Mouse (Mus musculus) thymus, adult 18-20 months (tissue): Measurements from ENCODE around the gene A930018P22Rik.
"Not testable (repeated sequence)": the region's sequence is repeated elsewhere in the genome, so short reads cannot be mapped to it uniquely, and the experiment has no call there.

Experiments used
- DNase-seq, 2 experiments: peaks; one replicate each; pipeline ENCODE4 v3.0.0; 2022; ENCODE audit warnings: mixed read lengths in 2 of 2

The A930018P22Rik gene

GRCm38 (mm10) chr2:104122505-104123378, at the start of gene A930018P22Rik:
Gene A930018P22Rik (plus strand): TSS chr2:104122769.
- peak; percentile 66 to 72 for DNase-seq

GRCm38 (mm10) chr2:104078285-104078684, 44.3 kb upstream of the A930018P22Rik start:
- not testable (repeated sequence) for DNase-seq

GRCm38 (mm10) chr2:104081436-104082050, 41.0 kb upstream of the A930018P22Rik start:
- not testable (repeated sequence) for DNase-seq

- no peak for DNase-seq
Measured at GRCm38 (mm10) chr2:104082474-104082873, 40.1 kb upstream of the A930018P22Rik start.

GRCm38 (mm10) chr2:104084027-104084426, 38.5 kb upstream of the A930018P22Rik start:
- not testable (repeated sequence) for DNase-seq

GRCm38 (mm10) chr2:104087562-104087961, 35.0 kb upstream of the A930018P22Rik start:
- not testable (repeated sequence) for DNase-seq

- DNase-seq = no peak
Measured at GRCm38 (mm10) chr2:104093305-104093704, 29.3 kb upstream of the A930018P22Rik start.

- peak; percentile 8 to 20 for DNase-seq
Measured at GRCm38 (mm10) chr2:104095741-104096213, 26.8 kb upstream of the A930018P22Rik start, which contains the start of gene Cd59a. Gene Cd59a (plus strand): TSS chr2:104095801.

- DNase-seq = no peak
Measured at GRCm38 (mm10) chr2:104096256-104096655, 26.3 kb upstream of the A930018P22Rik start.

GRCm38 (mm10) chr2:104096796-104097195, 25.8 kb upstream of the A930018P22Rik start:
- DNase-seq = not testable (repeated sequence)

- DNase-seq = not testable (repeated sequence)
Measured at GRCm38 (mm10) chr2:104097396-104097795, 25.2 kb upstream of the A930018P22Rik start.

- no peak for DNase-seq
Measured at GRCm38 (mm10) chr2:104098529-104099230, 23.9 kb upstream of the A930018P22Rik start.

GRCm38 (mm10) chr2:104099231-104099585, 23.4 kb upstream of the A930018P22Rik start:
- DNase-seq = no peak

GRCm38 (mm10) chr2:104099946-104100345, 22.6 kb upstream of the A930018P22Rik start:
- no peak for DNase-seq

GRCm38 (mm10) chr2:104104800-104105199, 17.8 kb upstream of the A930018P22Rik start:
- DNase-seq = no peak

- not testable (repeated sequence) for DNase-seq
Measured at GRCm38 (mm10) chr2:104109021-104109420, 13.5 kb upstream of the A930018P22Rik start.

GRCm38 (mm10) chr2:104109528-104109927, 13.0 kb upstream of the A930018P22Rik start:
- DNase-seq = no peak

- no peak for DNase-seq
Measured at GRCm38 (mm10) chr2:104110031-104110430, 12.5 kb upstream of the A930018P22Rik start.

GRCm38 (mm10) chr2:104111170-104111797, 11.3 kb upstream of the A930018P22Rik start:
- DNase-seq = not testable (repeated sequence)

GRCm38 (mm10) chr2:104113563-104113962, 9.0 kb upstream of the A930018P22Rik start:
- DNase-seq = not testable (repeated sequence)

- no peak for DNase-seq
Measured at GRCm38 (mm10) chr2:104114898-104115297, 7.7 kb upstream of the A930018P22Rik start.

- DNase-seq = not testable (repeated sequence)
Measured at GRCm38 (mm10) chr2:104117173-104117572, 5.4 kb upstream of the A930018P22Rik start.
